Mouse (Mus musculus): Measurements from ENCODE around the gene Sowahb. TPM values are rescaled to one million over a fixed set of nuclear protein-coding genes. Genes with fewer than 3 reads are reported as not detected.

Sowahb gene
- polyA plus RNA-seq, 1 experiment from 2014 or later: not detected

GRCm38 (mm10) chr5:93008256-93008655, 36.6 kb downstream of the Sowahb start:
- Histone ChIP-seq H3K4me3 (replicated peaks; ENCODE audit: low read length) (no peak overlapping the region), H3K9me3 (ENCODE audit: control insufficient read depth, low read length) (no peaks in the 10 kb centered on the region), H3K9ac (no peak overlapping the region), H3K27ac (no peak overlapping the region), H3K4me1 (replicated peaks; ENCODE audit: control insufficient read depth, insufficient read depth, low read length) (no peaks in the 10 kb centered on the region), H3K4me2 (replicated peaks) (no peak overlapping the region), H3K36me3 (replicated peaks; ENCODE audit: control insufficient read depth, insufficient read depth) (no peaks in the 10 kb centered on the region), H3K27me3 (ENCODE audit: control insufficient read depth, insufficient read depth, low read length) (no peaks in the 10 kb centered on the region)
- 94% methylated on average over 9 of the region's 9 CpGs for WGBS
- DNase-seq (ENCODE audit: low spot score) (no peak), ATAC-seq (ENCODE audit: low FRiP score) (no peak)

- no peaks in the 10 kb centered on the region for H3K27me3 ChIP-seq (ENCODE audit: control insufficient read depth, insufficient read depth, low read length)
- no peaks in the 10 kb centered on the region for H3K9me3 ChIP-seq (ENCODE audit: control insufficient read depth, low read length)
- DNase-seq (ENCODE audit: low spot score): no peak
- peak overlapping the region; percentile 41 for H3K4me2 ChIP-seq (replicated peaks)
- 37% methylated on average over 14 of the region's 14 CpGs for WGBS
- no peaks in the 10 kb centered on the region for H3K4me1 ChIP-seq (replicated peaks; ENCODE audit: control insufficient read depth, insufficient read depth, low read length)
- no peak overlapping the region for H3K4me3 ChIP-seq (replicated peaks; ENCODE audit: low read length)
- no peak overlapping the region for H3K9ac ChIP-seq
- H3K36me3 ChIP-seq (replicated peaks; ENCODE audit: control insufficient read depth, insufficient read depth): no peaks in the 10 kb centered on the region
- ATAC-seq (ENCODE audit: low FRiP score): peak; percentile 43; the same call in 1 of the 2 replicates
- 0 out of 2 replicates have a peak overlapping the region, but pooled peaks have one; percentile 44 for H3K27ac ChIP-seq
These were observed 38.9 kb downstream of the Sowahb start for GRCm38 (mm10) chr5:93005815-93006341.

- WGBS: 11% methylated on average over 18 of the region's 20 CpGs
- Histone ChIP-seq H3K9ac (no peak overlapping the region), H3K27ac (0 out of 2 replicates have a peak overlapping the region, but pooled peaks have one; percentile 44)
These were observed 39.5 kb downstream of the Sowahb start for GRCm38 (mm10) chr5:93005229-93005814.

GRCm38 (mm10) chr5:93002615-93003014, 42.2 kb downstream of the Sowahb start:
- Histone ChIP-seq H3K4me3 (replicated peaks; ENCODE audit: low read length) (no peak overlapping the region), H3K27me3 (ENCODE audit: control insufficient read depth, insufficient read depth, low read length) (no peaks in the 10 kb centered on the region), H3K9ac (no peak overlapping the region), H3K27ac (no peak overlapping the region), H3K4me2 (replicated peaks) (no peak overlapping the region), H3K4me1 (replicated peaks; ENCODE audit: control insufficient read depth, insufficient read depth, low read length) (no peaks in the 10 kb centered on the region), H3K36me3 (replicated peaks; ENCODE audit: control insufficient read depth, insufficient read depth) (no peaks in the 10 kb centered on the region), H3K9me3 (ENCODE audit: control insufficient read depth, low read length) (no peaks in the 10 kb centered on the region)
- ATAC-seq (ENCODE audit: low FRiP score): no peak
- 96% methylated on average over 2 of the region's 2 CpGs for WGBS
- DNase-seq (ENCODE audit: low spot score): no peak

More at GRCm38 (mm10) chr5:93005229-93005814, 39.5 kb downstream of the Sowahb start:
- Histone ChIP-seq H3K36me3 (replicated peaks; ENCODE audit: control insufficient read depth, insufficient read depth) (no peaks in the 10 kb centered on the region), H3K9me3 (ENCODE audit: control insufficient read depth, low read length) (no peaks in the 10 kb centered on the region), H3K4me1 (replicated peaks; ENCODE audit: control insufficient read depth, insufficient read depth, low read length) (no peaks in the 10 kb centered on the region), H3K4me2 (replicated peaks) (peak overlapping the region; percentile 41), H3K4me3 (replicated peaks; ENCODE audit: low read length) (no peak overlapping the region), H3K27me3 (ENCODE audit: control insufficient read depth, insufficient read depth, low read length) (no peaks in the 10 kb centered on the region)
- DNase-seq (ENCODE audit: low spot score) (no peak), ATAC-seq (ENCODE audit: low FRiP score) (no peak)

- H3K4me3 ChIP-seq (replicated peaks; ENCODE audit: low read length): no peak overlapping the region
- no peak overlapping the region for H3K9ac ChIP-seq
- no peaks in the 10 kb centered on the region for H3K27me3 ChIP-seq (ENCODE audit: control insufficient read depth, insufficient read depth, low read length)
- DNase-seq (ENCODE audit: low spot score): no peak
- no peak for ATAC-seq (ENCODE audit: low FRiP score)
- H3K27ac ChIP-seq: no peak overlapping the region
- no peaks in the 10 kb centered on the region for H3K4me1 ChIP-seq (replicated peaks; ENCODE audit: control insufficient read depth, insufficient read depth, low read length)
- H3K4me2 ChIP-seq (replicated peaks): no peak overlapping the region
- 74% methylated on average over 17 of the region's 17 CpGs for WGBS
- H3K9me3 ChIP-seq (ENCODE audit: control insufficient read depth, low read length): no peaks in the 10 kb centered on the region
- no peaks in the 10 kb centered on the region for H3K36me3 ChIP-seq (replicated peaks; ENCODE audit: control insufficient read depth, insufficient read depth)
These were observed 43.8 kb downstream of the Sowahb start for GRCm38 (mm10) chr5:93000774-93001757.

GRCm38 (mm10) chr5:93000060-93000459, 44.8 kb downstream of the Sowahb start:
- Histone ChIP-seq H3K4me2 (replicated peaks) (no peak overlapping the region), H3K36me3 (replicated peaks; ENCODE audit: control insufficient read depth, insufficient read depth) (no peaks in the 10 kb centered on the region), H3K4me3 (replicated peaks; ENCODE audit: low read length) (no peak overlapping the region), H3K4me1 (replicated peaks; ENCODE audit: control insufficient read depth, insufficient read depth, low read length) (no peaks in the 10 kb centered on the region), H3K9me3 (ENCODE audit: control insufficient read depth, low read length) (no peaks in the 10 kb centered on the region), H3K9ac (no peak overlapping the region), H3K27ac (no peak overlapping the region), H3K27me3 (ENCODE audit: control insufficient read depth, insufficient read depth, low read length) (no peaks in the 10 kb centered on the region)
- ATAC-seq (ENCODE audit: low FRiP score): no peak
- no peak for DNase-seq (ENCODE audit: low spot score)
- 85% methylated on average over 6 of the region's 6 CpGs for WGBS

GRCm38 (mm10) chr5:92998494-92999016, 46.3 kb downstream of the Sowahb start:
- no peak for ATAC-seq (ENCODE audit: low FRiP score)
- no peaks in the 10 kb centered on the region for H3K27me3 ChIP-seq (ENCODE audit: control insufficient read depth, insufficient read depth, low read length)

GRCm38 (mm10) chr5:92997428-92998120, 47.2 kb downstream of the Sowahb start:
- H3K4me1 ChIP-seq (replicated peaks; ENCODE audit: control insufficient read depth, insufficient read depth, low read length): no peaks in the 10 kb centered on the region
- H3K9me3 ChIP-seq (ENCODE audit: control insufficient read depth, low read length): no peaks in the 10 kb centered on the region
- H3K27ac ChIP-seq: 0 out of 2 replicates have a peak overlapping the region, but pooled peaks have one; percentile 36
- H3K27me3 ChIP-seq (ENCODE audit: control insufficient read depth, insufficient read depth, low read length): no peaks in the 10 kb centered on the region
- WGBS: 53% methylated on average over 5 of the region's 5 CpGs
- H3K36me3 ChIP-seq (replicated peaks; ENCODE audit: control insufficient read depth, insufficient read depth): no peaks in the 10 kb centered on the region
- H3K4me2 ChIP-seq (replicated peaks): no peak overlapping the region
- ATAC-seq (ENCODE audit: low FRiP score): no peak
- H3K4me3 ChIP-seq (replicated peaks; ENCODE audit: low read length): no peak overlapping the region
- no peak overlapping the region for H3K9ac ChIP-seq
- no peak for DNase-seq (ENCODE audit: low spot score)

More at GRCm38 (mm10) chr5:92998494-92999016, 46.3 kb downstream of the Sowahb start:
- 50% methylated on average over 5 of the region's 5 CpGs for WGBS
- H3K27ac ChIP-seq: no peak overlapping the region
- no peaks in the 10 kb centered on the region for H3K36me3 ChIP-seq (replicated peaks; ENCODE audit: control insufficient read depth, insufficient read depth)
- H3K9me3 ChIP-seq (ENCODE audit: control insufficient read depth, low read length): no peaks in the 10 kb centered on the region
- no peak overlapping the region for H3K9ac ChIP-seq
- DNase-seq (ENCODE audit: low spot score): no peak
- no peak overlapping the region for H3K4me2 ChIP-seq (replicated peaks)
- no peaks in the 10 kb centered on the region for H3K4me1 ChIP-seq (replicated peaks; ENCODE audit: control insufficient read depth, insufficient read depth, low read length)
- H3K4me3 ChIP-seq (replicated peaks; ENCODE audit: low read length): no peak overlapping the region

Data from hindbrain, embryonic 14.5 days (tissue).